Mouse (Mus musculus) midbrain, embryonic 14.5 days (tissue): ENCODE measurements at regions not wholly inside any gene's neighbourhood (a gene's known extent, or its start where the extent isn't known, plus 50 kb on each side); places are given as distances from the start of the nearest gene placed in this dataset.

Source experiments
- ATAC-seq: fragments of 200-750 bp; cut with Nextera tagmentation; 2 replicates; pipeline ENCODE4 v1.8.0; 2017; ENCODE audit warnings: moderate number of reproducible peaks, moderate library complexity; ENCODE audit not compliant: low FRiP score, low TSS enrichment
- DNase-seq: peaks from one replicate; pipeline ENCODE4 v3.0.0-alpha.2; 2015
- H3K27ac ChIP-seq: fragments of 300-500 bp; sonication (generic); replicated peaks from 2 replicates; pipeline ENCODE4 v1.5.1; 2014; ENCODE audit warnings: mild to moderate bottlenecking, low read depth, low read length, moderate library complexity
- H3K27me3 ChIP-seq: fragments of 300-500 bp; sonication (generic); 2 replicates; pipeline ENCODE4 v1.6.1; 2014; ENCODE audit warnings: low read length, control low read depth, mixed read lengths; ENCODE audit not compliant: control insufficient read depth, insufficient read depth
- H3K36me3 ChIP-seq: fragments of 300-500 bp; sonication (generic); 2 replicates; pipeline ENCODE4 v1.6.1; 2014; ENCODE audit warnings: low read length, control low read depth; ENCODE audit not compliant: control insufficient read depth, insufficient read depth
- H3K4me1 ChIP-seq: fragments of 300-500 bp; sonication (generic); 2 replicates; pipeline ENCODE4 v1.6.1; 2014; ENCODE audit warnings: mild to moderate bottlenecking, antibody characterized with exemption, low read length, control low read depth; ENCODE audit not compliant: control insufficient read depth, insufficient read depth
- H3K4me2 ChIP-seq: fragments of 300-500 bp; sonication (generic); 2 replicates; pipeline ENCODE4 v1.6.1; 2014; ENCODE audit warnings: mild to moderate bottlenecking, low read length, moderate library complexity
- H3K4me3 ChIP-seq: fragments of 300-500 bp; sonication (generic); replicated peaks from 2 replicates; pipeline ENCODE4 v1.5.1; 2014; ENCODE audit warnings: low read depth, low read length
- H3K9ac ChIP-seq: fragments of 300-500 bp; sonication (generic); replicated peaks from 2 replicates; pipeline ENCODE4 v1.6.1; 2014; ENCODE audit warnings: mild to moderate bottlenecking, low read length, moderate library complexity
- H3K9me3 ChIP-seq: fragments of 300-500 bp; sonication (generic); 2 replicates; pipeline ENCODE4 v1.6.1; 2016; ENCODE audit warnings: low read length, control low read depth, mixed read lengths; ENCODE audit not compliant: control insufficient read depth
- WGBS: fragments of 180-500 bp; shearing (Covaris S2); extraction: QIAGEN DNeasy Blood & Tissue Kit; methylation state at CpG from one replicate; pipeline ENCODE4 v1.1.7; 2014; 5-methylcytosine and 5-hydroxymethylcytosine counted together

DNA sequence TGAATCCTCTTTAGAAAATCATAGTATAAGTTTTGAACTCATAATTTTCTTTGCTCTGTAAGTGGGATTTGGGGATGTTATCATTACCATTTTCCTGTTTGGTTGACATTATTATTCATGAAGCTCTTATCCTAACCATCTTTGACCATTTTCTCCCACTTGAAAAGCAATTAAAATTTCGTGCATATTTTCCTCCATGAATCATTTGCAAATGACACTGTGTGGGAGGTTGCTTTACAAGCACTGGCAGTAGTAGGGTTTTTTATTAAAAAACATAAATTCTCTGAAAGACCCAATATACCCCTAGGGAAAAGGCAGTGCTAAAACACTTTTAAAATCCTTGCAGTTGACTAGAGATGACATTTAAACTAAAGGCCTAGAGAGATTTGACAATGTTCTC lies 1183.2 kb upstream of the Crim1 start:
- Histone ChIP-seq H3K27me3 (no peaks in the 10 kb centered on the region), H3K4me3 (no peak overlapping the region), H3K27ac (no peak overlapping the region), H3K9me3 (0 out of 2 replicates have a peak, but pooled peaks cover 3% of the 10 kb centered on the region), H3K4me1 (no peaks in the 10 kb centered on the region), H3K4me2 (no peak overlapping the region), H3K9ac (no peak overlapping the region), H3K36me3 (no peaks in the 10 kb centered on the region)
- WGBS = 40% methylated on average over 1 of the region's 1 CpGs
- DNase-seq (peak; percentile 33), ATAC-seq (no peak)

GRCm38 (mm10) chr17:77029108-77029691 lies 1170.8 kb upstream of the Crim1 start:
- H3K9ac ChIP-seq = no peak overlapping the region
- no peaks in the 10 kb centered on the region for H3K27me3 ChIP-seq
- no peaks in the 10 kb centered on the region for H3K9me3 ChIP-seq
- no peak for DNase-seq
- H3K36me3 ChIP-seq = no peaks in the 10 kb centered on the region
- no peak overlapping the region for H3K4me3 ChIP-seq
- no peak overlapping the region for H3K4me2 ChIP-seq
- no peak for ATAC-seq
- no peaks in the 10 kb centered on the region for H3K4me1 ChIP-seq
- H3K27ac ChIP-seq = no peak overlapping the region
- 50% methylated on average over 1 of the region's 1 CpGs for WGBS

DNA sequence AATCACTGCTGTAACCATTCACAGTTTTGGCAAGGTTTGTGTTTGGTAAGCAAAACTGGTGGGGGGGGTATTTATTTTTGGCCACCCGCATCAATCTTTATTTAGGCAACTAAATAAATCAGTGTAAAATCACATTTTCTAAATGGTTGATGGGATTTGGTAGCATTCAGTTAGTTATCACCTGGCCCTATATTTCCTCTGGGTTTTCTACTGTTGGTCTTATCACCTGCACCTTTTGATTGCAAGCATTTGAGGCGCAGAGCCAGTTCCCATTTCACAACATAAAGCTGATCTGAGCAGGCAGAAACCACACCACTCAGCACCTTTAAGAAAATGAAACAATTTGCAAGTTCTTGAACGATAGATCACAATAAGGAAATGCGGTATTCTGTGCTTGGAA lies 1165.8 kb upstream of the Crim1 start:
- DNase-seq = no peak

More for the DNA sequence above, 1165.8 kb upstream of the Crim1 start:
- 94% methylated on average over 4 of the region's 4 CpGs for WGBS
- no peak overlapping the region for H3K4me2 ChIP-seq
- no peaks in the 10 kb centered on the region for H3K27me3 ChIP-seq
- H3K36me3 ChIP-seq = no peaks in the 10 kb centered on the region
- ATAC-seq = no peak
- no peaks in the 10 kb centered on the region for H3K9me3 ChIP-seq
- no peak overlapping the region for H3K27ac ChIP-seq
- no peak overlapping the region for H3K4me3 ChIP-seq
- H3K4me1 ChIP-seq = no peaks in the 10 kb centered on the region
- no peak overlapping the region for H3K9ac ChIP-seq
